Mouse (Mus musculus) megakaryocyte-erythroid progenitor cell, adult 5-6 weeks (primary cell): Measurements from ENCODE around the gene Cntnap2. TPM values are rescaled to one million over a fixed set of nuclear protein-coding genes. Genes with fewer than 3 reads are reported as not detected.
"Not testable (repeated sequence)": the region's sequence is repeated elsewhere in the genome, so short reads cannot be mapped to it uniquely, and the experiment has no call there.

ENCODE experiments used
- ATAC-seq: replicated peaks from 2 replicates; pipeline ENCODE4 v1.8.0; 2016; ENCODE audit warnings: mild to moderate bottlenecking, inconsistent platforms; ENCODE audit not compliant: severe bottlenecking, poor library complexity, low FRiP score, low TSS enrichment
- total RNA-seq, 2 experiments: library from RNA; stranded (forward) in 1 of 2; stranded (reverse) in 1 of 2; fragments of 200-1000, 215-1000 nt in 1 of 2; fragments of >200 nt in 1 of 2; fragmentation: Nextera tagmentation in 1 of 2; gene quantifications; 2 replicates each; pipeline ENCODE4 v1.2.3; 2014 to 2017

Cntnap2 gene
- total RNA-seq, 2 experiments from 2014 or later, result not detected

GRCm38 (mm10) chr6:47255270-47255669 is 2196.1 kb downstream of the Cntnap2 start:
- no peak for ATAC-seq

- no peak for ATAC-seq
Observed at GRCm38 (mm10) chr6:47256227-47256887, 2197.2 kb downstream of the Cntnap2 start.

- ATAC-seq, result no peak
Observed at GRCm38 (mm10) chr6:47256918-47257506, 2197.9 kb downstream of the Cntnap2 start.

DNA sequence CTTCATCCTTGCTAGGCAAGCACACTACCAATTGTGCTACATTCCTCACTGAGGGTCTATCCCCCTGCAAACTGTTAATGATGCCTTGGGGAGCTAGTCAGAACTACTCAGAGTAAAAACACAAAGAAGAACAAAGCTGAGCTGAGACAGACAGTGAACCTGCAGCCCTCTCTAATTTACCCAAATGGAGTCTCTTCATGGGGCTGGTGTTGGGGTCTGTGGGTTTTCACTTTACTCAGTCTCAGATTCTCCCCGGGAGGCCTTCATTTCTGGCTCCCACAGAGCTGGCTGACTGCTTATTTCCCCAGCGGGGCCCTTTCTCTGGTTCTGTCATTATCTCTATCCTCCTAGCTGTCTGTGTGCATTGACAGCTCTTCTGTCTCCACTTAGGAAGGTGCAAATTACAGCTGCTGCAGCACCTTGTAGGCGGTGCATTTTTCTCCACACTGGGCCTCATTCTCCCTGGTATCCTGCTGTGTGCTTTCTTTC is 2200.5 kb downstream of the Cntnap2 start:
- no peak for ATAC-seq

DNA sequence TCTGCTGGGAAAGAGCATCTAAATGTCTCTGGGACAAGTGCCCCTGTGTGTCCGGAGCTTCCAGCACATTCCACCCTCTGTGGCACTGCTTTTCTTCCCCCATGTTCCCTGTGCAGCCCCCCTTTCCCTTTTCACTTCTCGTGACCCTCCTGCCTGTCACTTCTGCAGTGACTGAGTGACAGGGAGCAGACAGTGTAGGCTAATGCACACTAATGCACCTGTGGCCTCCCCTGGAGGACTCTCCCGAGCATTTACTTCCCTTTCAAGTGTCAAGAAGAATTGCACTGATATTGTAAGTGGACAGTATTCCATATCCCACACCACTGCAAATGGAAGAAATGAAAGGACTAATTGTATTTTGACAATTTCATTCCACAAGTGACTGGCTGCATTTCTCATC is 2208.1 kb downstream of the Cntnap2 start:
- no peak for ATAC-seq

GRCm38 (mm10) chr6:47269455-47269854 is 2210.3 kb downstream of the Cntnap2 start:
- no peak for ATAC-seq

GRCm38 (mm10) chr6:47271576-47271975 is 2212.4 kb downstream of the Cntnap2 start:
- ATAC-seq, result peak; percentile 83

DNA sequence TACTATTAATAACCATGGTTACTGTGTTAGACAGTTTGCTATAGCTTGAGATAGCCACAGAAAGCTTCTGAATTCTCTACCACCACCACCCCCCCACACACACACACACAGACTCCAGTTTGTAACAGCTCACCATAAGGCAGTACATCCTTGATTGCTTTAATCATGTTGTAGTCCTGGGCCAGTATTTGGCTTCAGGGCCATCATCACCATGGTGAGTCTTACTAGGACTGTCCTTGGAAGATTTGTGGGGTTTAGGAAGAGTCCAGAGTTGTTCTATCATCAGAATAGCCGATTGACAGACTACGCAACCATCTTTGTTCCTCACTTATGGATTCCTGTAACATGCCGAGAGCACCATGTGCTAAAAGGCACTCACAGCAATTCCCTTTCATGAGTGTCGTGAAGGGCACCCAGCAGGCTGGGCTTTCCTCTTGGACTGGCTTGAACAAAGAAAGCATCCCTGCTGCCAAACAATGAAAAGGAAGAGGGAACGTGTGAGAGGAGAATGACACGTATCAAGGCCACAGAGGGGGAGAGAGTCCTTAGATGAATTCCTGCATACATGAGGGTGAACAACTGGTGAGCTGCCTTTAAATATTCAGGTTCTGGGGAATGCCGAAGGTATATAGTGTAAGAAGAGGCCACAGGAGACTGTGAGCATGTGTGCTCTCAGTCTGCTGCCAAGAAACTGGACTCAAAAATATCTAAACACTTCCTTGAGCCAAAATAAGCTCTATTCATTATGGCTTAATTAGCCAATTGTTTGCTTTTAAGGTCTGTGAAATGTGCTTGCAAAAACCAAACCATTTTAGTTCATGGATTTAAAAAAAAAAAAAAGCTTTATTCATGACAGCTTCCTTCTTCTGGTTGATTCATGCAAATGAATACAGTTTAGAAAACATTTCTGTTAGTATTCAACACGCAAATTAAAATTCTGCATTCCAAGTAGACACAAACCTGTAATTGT is 2213.7 kb downstream of the Cntnap2 start:
- no peak for ATAC-seq

DNA sequence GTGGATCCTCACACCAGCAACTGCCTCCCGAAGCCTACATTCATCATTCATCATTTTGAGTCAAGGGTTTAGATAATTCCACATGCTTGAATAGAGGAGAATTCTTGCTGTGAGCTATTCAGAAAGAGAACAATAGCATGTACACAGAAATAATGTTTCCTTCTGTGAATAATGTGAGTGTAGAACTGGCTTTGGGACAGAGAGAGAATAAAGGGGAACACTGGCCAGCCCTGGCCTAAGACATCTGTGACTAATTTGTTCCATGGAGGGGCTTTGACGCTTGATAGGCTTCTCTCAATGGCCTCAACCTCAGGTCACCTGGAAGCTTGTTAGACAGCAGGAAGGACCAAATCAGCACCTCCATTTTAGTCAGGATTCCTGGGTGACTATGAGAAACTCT is 2215.9 kb downstream of the Cntnap2 start:
- no peak for ATAC-seq

DNA sequence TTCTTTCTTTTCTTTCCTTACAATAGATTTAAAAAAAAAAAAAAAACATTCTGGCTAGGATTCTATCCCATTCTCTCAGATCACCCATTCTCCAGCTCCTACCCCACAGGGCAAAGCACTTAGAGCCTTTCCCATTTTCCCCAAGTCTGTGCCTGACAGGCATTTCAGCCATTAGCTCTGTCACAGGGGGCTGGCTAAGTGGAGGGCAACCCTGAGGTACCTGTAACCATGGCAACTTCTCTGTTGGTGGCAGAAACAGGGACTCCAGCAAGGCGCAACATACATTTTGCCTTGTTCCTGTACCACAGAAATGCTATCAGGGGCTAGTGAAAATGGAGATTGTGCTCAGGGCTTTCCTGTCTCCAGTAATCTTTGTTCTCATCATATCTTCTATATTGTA is 2220.0 kb downstream of the Cntnap2 start:
- no peak for ATAC-seq

GRCm38 (mm10) chr6:47281584-47281983 is 2222.4 kb downstream of the Cntnap2 start:
- no peak for ATAC-seq

DNA sequence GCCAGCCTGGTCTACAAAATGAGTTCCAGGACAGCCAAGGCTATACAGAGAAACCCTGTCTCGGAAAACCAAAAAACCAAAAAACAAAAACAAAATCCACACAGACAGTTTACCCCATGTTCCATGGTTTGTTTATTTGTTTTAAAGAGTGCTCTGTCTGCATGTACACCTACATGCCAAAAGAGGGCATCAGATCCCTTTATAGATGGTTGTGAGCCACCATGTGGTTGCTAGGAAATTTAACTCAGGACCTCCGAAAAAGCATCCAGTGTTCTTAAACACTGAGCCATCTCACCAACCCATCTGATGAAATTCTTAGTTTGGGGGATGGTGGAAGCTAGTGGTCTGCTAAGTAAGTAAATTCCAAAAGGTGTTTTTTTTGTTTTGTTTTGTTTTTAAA is 2225.6 kb downstream of the Cntnap2 start:
- ATAC-seq, result no peak

DNA sequence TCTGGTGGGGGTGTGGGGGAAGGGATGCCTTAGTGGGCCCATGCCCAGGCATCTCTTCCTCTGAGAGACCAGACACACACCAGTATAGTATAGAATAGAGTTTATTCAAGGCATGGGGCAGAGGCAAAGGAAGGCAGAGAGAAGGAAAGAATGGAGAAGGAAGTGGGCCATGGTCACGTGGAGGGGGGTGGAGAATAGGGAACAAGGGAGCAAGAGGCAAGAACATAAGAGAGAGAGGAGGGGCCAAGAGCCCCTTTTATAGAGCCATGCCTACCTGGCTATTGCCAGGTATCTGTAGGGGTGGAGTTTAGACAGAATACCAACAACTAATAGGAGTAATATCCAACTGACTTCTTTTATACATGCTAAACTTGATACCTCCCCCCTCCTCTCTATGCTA is 2226.6 kb downstream of the Cntnap2 start:
- no peak for ATAC-seq

DNA sequence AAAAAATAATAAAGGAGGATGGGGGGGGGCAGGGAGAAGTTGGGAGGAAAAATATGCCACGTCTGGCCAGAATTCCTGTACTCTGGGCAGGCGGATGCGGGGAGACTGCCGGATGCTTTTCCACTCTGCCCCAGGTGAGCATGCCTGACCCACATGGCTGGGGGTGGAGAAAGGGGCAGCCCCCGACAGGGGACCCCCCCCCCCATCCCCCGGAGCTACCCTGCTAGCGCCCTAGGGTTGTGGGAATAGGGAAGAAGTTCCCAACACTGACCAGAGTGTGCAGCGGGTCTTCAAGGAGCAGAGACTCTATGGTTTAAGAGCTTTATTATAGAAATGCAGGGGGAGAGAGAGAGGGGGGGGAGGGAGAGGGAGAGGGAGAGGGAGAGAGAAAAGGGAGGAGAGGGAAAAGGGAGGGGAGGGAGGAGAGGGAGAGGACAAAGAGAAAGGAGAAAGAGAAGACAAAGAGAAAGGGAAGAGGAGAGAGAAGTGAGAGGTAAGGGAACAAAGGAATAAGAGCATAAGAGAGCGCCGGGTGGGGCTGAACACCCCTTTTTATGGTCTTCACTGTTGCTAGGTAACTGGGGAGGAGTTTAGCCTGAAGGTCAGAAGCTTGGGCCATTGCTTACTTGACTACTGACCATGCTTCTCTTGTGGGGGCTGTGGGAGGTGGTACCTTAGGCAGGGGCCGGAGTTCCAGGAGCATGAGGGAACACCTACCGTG is 2227.2 kb downstream of the Cntnap2 start:
- not testable (repeated sequence) for ATAC-seq

DNA sequence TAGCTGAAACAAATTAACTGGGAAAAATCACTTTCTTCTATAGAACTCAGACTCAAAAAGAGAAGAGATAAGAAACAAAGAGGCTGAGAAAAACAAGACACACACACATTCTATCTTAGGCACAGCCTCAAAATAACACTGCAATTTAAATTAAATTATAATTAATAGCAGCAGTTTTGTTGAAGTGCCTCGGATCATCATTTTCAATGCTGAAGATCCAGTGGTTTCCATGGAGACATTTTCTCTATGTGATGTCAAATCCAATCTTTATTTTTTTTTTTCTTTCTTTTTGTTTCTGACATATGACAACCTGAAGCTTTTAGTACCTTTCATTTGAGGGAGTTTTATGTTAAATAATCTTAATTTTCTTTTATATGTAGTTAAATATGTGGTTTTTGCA is 2228.6 kb downstream of the Cntnap2 start:
- no peak for ATAC-seq

- no peak for ATAC-seq
Observed at GRCm38 (mm10) chr6:47291973-47292372, 2232.8 kb downstream of the Cntnap2 start.

DNA sequence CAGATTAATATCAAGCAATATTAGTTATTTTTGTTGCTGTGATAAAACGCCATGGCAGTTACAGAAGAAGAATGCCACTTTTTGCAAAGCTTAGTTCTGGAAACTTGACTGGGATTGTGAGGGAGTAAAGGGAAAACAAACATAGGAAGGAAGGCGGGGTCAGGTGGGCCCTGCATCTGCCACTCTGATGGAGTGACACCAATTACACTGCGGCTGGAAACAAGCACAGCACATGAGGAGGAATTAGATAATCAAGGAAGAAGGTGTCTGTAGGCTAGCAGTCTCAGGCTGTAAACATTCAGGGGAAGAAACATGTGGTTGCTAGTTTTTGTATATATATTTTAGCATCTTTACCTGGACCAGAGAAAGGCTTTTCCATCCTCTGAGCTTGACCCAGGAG is 2233.3 kb downstream of the Cntnap2 start:
- ATAC-seq, result no peak

DNA sequence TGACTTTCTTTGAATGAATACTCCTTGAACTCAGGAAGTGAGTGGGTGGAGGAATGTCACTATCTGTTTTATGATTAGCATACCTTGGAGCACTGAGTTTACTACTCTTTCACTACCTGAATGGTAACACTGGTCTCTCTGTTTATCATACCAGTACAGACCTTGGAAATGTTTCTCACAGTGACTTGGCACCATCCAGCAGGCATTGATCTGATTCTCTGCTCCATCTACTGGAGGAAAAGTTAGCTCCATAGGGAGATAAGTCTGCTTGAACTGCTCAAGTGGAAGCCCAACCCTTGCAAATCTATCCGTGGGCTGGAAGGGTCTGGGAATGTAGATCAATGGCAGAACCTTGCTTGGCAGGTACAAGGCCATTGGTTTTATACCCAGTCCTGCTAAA is 2235.3 kb downstream of the Cntnap2 start:
- no peak for ATAC-seq

- ATAC-seq, result no peak
Observed at GRCm38 (mm10) chr6:47304848-47305490, 2245.8 kb downstream of the Cntnap2 start.
